Mouse (Mus musculus): ENCODE data around the gene Cadm2.
A peak's percentile ranks its signal among the peaks of the same experiment; 100 is the strongest.

The Cadm2 gene

DNA sequence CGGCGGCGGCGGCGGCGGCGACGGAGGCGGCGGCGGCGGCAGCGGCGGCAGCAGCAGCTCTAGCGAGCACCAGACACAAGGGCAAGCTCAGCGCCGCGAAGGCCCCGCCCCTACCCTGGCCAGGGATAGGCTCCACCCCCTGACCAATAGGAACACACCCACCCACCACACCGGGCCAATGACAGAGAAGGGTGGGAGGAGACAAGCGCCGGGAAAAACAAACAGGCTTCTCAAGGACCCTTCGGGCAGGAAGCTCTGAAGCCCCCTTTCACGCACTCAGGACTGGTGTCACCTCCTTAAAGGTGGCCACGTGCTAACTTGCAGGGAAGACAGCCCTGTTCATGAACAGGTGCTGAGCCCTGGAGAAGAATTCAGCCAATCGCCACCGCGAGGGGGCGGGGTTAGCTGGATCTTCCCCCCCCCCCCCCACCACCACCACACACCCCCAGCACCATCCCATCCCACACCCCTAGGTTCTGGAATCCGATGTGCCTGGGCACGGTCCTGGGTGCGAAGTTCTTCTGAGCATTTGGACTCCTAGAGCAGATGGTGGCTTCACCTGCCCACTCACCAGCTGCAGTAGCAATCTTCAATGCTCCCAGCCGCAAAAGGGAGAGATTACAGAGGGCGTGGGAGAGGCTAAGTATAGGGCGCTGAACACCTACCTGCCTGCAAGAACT, at the start of gene Cadm2:
Gene Cadm2, minus strand, starts transcription at position 83 of the 680 bp plus-strand sequence.
- DNase-seq (ENCODE audit: extremely low spot score, low spot score): peak; percentile 86

DNA sequence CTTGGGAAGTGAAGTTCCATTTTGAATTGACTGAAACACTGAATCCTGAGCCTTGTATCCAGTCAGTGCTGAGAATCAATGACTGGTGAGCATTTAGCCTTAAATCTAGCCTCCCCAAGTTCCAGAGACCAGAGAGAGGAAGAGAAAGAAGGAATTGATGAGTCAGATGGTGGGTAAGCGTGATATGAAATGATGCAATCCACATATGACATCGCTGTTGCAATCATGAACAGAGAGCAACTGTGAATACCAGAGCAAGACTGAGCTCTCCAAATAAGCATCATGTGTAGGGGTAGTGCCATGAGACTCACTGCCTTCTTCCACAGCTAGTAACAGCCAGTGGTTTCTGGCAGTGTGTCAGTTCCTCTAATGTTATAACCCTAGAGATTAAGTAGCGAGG, 26.2 kb upstream of the Cadm2 start:
- DNase-seq (ENCODE audit: extremely low spot score, low spot score): no peak

DNA sequence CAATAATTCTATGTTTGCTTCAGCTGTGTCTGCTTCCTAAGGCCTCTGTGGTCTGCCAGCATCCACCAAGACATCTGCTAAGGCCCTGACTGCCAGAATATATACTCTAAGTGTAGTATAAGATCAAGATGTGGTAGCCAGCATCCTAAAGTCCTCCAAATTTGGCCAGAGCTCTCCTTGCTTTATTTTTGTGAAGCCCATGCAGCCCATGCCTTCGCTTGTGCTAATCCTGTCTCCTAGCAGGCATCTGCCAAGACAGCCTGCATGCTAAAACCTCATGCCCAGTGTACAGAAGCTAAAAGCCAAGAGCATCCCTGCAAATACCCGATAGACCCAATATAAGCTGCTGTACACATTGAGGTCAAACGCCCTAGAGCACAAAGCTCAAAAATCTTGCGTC, 22.9 kb upstream of the Cadm2 start:
- DNase-seq (ENCODE audit: extremely low spot score, low spot score): no peak

DNA sequence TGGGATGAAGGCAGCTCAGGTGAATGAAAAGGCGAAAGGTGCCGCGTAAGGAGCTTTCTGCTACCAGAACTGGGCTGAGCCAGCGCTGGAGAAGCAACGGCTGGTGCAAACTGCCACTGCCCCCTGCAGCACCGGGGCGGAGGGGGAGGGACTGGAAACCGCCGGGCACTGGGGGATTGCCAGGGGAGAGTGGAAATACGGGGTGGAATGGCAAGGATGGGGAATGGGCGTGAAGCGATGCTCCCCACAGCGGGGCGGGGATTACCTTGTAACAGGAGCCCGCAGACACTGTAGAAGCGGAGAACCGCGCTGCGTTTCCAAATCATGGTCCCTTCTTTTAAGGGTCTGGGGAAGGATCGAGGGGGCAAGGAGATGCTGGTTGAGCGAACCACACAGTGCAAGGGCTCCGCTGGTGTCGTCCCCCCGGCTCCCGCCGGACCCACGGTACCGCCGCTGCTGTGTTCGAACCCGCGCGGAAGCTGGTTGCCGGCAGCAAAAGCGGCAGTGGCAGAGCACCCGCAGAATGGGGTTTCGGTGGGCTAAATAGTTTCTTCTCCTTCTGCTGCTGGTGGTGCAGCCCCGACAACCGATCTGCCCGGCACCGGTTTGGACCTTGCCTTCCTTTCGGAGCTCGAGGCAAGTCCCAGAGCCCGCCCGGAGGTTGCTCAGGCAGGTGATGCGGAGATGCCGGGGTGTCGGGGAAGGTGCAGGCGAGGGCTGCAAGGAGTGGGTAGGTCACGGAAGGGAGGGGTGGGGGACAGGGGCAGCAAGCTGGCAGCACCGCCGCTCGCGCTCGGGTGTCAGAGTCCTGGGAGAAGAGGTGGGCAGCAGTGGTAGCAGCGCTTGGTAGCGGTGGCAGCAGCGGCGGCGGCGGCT, 564 bp downstream of the Cadm2 start:
- peak; percentile 68 for DNase-seq (ENCODE audit: extremely low spot score, low spot score)

DNA sequence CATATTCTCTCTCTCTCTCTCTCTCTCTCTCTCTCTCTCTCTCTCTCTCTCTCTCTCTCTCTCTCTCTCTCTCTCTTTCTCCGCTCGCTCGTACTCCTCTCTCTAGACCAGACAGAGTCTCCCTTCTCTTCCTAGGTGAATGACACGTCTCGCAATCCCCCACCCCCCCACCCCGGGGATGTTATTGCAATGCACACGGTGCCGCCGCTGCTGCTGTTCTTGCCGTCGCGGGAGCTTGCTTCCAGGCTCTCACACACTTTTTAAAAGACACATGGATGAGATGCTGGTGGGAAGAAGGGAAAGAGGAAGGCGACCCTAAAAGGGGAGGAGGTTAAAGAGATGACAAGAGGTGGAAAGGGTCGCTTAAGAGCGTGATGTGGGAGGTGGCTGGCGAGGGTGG, 1.3 kb downstream of the Cadm2 start:
- DNase-seq (ENCODE audit: extremely low spot score, low spot score): no peak

DNA sequence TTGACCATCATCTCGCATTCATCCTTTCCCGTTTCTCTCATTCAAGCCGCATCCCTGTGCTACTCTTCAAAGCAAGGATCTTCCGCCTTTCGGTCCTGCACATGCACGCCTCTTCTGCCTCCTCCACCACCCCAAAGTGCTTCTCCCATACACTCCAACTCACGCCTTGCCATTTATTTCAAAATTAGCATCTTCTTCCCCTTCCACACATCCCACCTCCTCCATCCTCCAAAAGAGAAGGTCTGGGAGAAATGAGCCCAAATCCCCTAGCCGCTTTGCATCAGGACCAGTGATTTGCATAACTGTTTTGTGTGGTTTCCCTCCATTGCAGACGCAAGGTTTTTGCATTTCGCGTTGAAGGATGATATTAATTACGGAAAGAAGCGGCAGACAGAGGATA, 1.9 kb downstream of the Cadm2 start:
- DNase-seq (ENCODE audit: extremely low spot score, low spot score): peak; percentile 31

DNA sequence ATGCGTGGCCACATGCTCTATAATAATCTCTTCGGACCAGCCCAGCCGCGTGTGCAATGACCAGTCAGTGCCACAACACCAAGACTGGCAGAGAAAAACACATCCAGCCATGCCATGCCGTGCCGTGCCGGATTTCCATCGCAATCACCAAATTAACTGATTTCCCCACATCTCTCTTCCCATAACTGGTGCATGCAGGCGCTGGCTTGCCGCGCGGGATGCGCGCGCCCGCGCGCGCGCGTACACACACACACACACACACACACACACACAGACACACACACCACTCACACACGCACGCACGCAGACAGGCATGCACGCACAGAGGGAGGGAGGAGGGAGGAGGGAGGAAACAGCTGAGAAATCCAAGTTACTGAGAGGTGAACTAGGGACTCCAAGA, 2.9 kb downstream of the Cadm2 start:
- DNase-seq (ENCODE audit: extremely low spot score, low spot score): peak; percentile 45

DNA sequence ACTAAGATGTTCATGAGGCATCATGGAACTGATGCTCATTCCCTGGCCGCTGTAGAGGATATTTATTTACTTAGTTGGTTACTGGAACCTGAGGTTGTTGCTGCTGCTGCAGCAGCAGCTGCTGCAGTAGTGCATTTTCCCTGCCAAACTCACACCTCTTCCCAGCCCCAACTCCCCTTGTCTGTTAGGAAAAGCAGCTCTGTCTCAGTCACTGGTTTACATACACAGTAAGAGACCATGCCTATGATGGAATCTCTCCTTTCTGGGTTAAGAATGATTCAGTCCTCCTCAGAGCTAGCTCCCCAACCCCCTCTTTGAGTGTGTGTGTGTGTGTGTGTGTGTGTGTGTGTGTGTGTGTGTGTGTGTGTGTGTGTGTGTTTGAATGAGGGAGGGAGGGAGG, 3.5 kb downstream of the Cadm2 start:
- peak; percentile 14 for DNase-seq (ENCODE audit: extremely low spot score, low spot score)

DNA sequence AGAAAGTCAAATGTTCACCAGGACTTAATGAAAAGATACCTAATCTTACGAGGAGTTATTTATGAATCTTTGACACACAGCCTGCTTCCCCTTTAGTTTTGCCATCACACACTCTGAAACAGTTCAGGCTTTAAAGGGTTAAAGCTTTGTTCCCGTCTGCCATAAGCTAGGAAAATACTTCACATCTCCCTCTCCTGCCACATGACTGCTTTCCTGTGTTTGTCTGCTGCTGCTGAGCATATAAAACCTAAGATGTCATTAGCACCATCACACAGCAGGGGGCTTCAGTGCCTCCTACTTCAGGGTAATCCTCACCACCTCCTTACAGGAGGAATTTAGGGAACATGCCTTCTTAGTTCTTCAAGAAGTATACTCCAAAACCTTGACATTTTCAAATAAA, 6.8 kb downstream of the Cadm2 start:
- DNase-seq (ENCODE audit: extremely low spot score, low spot score): peak; percentile 31

DNA sequence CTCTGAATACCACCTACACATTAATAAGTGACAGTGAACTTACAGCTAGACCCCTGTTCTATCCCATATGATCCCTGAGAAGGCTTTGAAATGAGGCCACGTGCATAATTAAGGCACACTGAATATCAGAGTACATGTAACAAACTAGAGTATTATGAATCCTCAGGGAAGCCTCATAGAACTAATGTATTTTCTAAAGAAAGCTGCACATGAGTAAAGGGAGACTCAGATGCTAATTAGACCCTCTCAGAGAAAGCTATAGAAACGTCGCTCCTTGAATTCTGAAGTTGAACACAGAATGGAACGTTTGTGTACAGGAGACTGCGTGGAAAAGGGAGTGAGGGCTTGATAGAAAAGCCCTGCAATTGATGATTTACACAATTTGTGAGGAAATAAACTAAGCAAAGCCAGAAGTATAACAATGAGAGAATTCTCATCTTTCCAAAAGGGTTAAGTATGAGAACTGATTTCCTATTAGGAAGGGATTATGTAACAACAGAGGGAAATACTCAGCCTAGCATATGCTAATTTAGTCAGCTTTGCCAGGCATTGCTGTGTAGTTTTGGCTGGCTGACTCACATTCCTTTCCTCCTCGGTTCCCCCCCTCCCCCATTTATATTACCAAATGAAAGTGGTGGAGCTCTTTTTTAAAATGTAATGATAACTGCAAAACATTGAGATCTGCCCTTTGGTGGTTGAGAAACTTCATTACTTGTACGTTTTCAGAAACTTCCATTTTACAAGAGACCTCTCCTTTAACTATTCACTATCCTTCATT, 9.6 kb downstream of the Cadm2 start:
- no peak for DNase-seq (ENCODE audit: extremely low spot score, low spot score)

DNA sequence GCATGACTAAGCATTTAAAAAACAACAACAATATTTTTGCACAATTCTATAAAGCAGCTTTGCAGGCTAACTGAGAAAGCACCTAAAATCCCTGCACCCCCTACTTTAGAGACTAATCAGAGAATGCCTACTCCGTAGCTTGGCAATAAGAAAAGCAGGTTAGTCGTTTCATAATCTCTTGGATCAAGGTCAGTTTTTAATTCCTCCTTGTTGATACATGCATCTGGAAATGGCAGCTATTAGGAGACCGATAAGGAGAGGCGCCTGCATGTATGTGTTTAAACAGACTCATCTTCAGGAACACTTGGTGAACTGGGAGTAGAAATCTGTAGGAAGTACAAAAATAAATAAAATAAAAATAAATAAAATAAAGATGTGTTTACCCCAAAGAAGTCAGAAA, 11.6 kb downstream of the Cadm2 start:
- DNase-seq (ENCODE audit: extremely low spot score, low spot score): no peak

DNA sequence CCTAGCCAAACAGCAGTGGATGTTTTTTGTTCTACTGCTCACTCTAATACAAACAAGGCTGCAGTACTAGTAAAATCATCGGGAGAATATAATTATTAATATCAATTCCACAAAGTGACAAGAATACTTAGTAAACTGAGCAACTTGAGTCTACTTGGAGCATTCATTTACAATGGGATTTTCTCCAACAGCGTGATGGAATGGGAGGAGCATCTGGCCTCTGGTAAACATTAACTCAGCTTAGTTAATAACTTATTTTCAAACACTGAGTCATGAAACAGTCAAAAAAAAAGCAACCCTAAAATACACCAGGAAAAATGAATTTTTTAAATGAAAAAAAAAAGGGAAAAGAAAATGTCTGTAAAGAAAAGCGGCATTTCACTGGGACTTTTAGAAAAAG, 12.2 kb downstream of the Cadm2 start:
- no peak for DNase-seq (ENCODE audit: extremely low spot score, low spot score)

DNA sequence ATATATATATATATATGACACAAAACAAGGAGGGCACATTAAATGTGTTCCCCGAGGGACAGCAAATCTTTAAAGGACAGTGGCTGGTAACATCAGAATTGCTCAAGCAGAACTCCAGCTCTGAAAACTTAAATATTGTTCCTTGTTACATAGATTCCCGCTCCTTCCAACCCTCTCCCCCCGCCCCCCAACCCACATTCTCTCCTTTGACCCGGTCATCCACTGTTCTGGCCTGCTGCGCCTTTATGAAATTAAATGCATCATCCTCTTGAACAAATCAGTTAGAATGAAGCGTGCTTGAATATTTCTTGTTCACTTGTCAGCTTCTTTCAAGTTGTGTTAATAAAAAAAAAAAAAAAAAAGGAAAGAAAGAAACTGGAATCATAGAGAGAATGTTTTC, 15.0 kb downstream of the Cadm2 start:
- DNase-seq (ENCODE audit: extremely low spot score, low spot score): no peak

DNA sequence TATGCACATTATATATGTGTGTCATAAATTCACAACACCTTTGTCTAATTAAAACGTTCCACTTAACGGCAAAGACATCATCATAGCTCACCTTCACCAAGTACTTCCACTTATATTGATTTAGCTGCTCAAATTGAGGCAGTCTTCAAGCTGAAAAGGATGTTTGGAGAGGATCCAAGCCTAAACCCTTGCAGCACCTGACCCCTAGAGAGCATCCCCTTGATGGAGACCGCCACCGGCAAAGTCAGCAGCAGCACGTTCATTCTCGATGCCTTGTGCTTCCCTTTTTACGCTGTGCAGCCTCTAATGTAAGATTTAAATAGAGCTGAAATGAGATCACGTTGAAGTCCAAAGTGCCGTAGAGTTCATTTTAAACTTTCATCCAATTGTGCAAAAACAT, 20.7 kb downstream of the Cadm2 start:
- DNase-seq (ENCODE audit: extremely low spot score, low spot score): no peak

DNA sequence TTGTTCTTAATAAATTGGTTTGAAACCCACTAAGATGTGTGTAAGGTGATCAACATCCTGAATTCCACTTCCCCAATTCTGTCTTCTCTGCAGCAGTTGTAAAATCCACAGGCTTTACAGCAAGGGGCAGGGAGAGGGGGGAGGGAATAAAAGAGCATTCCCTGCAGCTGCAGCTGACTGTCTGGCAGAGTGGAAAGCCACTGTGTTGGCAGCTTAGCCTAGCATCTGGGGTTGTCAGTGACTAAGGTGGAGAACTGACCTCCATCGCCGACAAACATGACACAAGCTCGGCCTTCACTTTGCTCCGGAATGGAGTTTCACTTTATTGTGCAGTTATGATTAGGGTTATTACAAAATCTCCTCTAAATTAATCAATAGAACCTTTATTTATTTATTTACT, 21.9 kb downstream of the Cadm2 start:
- DNase-seq (ENCODE audit: extremely low spot score, low spot score): no peak

DNA sequence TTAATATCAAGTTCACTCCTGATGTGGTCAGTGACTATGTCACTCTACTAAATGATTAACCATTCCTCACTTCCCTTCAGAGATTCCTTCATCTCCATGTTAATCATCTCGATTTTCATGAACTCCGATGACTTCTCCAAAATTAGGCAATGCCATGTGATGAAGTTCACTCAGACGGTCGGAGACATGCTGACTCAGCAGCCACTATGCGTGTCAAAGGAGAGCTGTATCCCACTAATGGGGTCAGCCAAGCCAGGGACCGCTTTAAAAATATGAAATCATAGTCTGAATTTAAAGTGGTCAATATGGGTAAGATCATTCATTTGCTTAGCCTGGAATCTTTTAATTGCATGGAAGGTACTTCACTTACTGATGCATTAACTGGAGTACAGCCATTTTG, 29.7 kb downstream of the Cadm2 start:
- DNase-seq (ENCODE audit: extremely low spot score, low spot score): no peak

DNA sequence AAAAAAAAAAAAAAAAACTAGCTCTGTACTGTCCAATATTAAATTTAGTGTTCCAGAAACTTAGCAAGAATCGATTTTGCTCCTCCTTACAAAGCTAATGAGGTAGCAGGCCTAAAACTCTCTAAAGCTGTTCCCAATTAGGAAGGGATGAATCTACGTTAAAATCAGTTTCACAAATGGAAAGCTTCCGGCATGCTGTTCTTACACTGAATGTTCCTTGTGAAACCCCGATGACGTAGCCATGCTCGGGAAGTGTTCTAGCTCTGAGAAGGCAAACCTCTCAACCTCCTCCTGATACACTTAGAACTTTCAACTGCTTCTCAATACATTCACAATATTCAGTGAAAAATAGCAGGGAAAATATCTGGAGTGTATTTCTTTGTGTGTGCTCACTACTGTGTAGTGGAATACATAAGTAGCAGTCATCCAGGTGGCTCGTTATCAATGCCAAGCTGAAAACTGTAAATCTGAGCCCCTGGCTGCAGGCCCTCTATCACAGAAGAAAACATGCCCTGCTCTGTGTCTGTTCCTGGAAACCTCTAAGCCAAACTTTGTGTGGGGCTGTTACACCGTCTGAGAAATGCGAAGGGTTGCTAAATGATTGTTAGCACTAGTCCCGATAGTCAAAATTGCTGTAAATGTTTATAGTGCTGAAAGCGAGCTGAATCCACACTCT, 41.7 kb downstream of the Cadm2 start:
- no peak for DNase-seq (ENCODE audit: extremely low spot score, low spot score)

DNA sequence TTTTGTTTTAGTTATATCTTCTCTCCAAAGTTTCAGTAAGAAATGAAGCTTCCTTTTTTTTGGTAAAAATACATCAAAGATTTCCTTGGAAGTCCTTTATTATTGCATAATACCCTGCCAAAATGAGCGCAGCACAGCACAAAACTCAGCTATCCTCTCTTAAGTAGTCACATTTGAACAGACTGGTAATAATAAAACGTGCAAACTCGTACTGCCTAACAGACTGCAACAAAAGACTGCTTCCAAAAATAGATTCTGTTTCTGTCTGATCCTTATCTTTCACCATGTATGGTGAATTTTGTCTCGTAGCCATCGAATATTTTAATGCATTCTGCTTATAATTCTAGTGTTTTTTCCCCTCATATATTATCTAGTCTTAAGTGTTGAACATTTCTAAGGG, 45.2 kb downstream of the Cadm2 start:
- DNase-seq (ENCODE audit: extremely low spot score, low spot score): no peak

DNA sequence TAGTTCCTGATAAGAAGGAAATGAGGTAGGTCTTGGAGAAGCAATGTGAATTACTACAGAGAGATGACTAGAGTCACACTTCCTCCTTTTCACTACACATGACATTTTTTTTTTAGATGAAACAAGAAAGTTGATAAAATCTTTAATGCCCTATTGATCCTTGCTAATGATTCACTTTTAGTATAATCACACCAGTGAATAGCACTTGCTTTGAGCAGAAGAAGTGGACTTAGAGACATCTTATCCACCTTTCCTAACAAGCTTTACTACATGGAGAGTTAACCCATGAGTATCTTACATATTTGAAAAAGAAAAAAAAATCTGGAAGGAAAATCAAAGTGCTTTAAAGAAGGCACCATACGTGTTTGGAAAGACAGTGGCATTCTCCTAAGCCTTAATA, 93.7 kb downstream of the Cadm2 start:
- no peak for DNase-seq (ENCODE audit: extremely low spot score, low spot score)

DNA sequence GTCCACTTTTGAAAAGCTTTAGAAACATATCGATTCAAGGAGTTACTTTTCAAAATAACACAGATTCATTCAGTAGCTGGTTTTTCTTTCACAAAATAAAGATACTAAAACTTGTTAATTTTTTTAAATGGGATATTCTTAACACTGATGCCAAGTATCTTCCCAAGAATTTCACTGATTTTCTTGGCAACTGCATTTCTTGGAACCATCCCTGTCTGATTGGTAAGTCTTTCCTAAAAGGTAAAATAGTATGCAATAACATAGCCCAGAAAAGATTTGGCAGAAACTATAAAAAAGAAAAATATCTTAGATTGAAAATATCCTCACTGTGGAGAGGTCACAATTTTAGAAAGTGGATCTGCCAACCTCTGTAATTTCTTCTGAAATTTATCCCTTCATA, 95.8 kb downstream of the Cadm2 start:
- no peak for DNase-seq (ENCODE audit: extremely low spot score, low spot score)

DNA sequence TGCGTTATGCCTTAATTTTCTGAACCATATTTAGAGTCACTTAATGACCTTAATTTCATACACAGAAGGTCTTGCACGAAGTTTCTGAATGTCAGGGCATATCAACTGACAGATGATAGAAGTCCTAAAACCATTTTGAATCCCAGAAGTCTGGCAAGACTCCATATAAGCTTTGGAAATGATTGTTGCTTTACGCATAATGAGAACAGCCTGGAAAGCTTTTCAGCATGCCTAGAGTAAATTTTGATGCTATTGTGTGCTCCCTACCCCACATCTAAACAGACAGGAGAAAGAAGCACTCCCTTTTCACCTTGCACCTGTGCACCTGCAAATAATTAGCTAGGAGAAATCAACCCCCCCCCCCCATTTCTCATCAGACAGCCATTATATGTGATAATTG, 102.4 kb downstream of the Cadm2 start:
- DNase-seq (ENCODE audit: extremely low spot score, low spot score): no peak

DNA sequence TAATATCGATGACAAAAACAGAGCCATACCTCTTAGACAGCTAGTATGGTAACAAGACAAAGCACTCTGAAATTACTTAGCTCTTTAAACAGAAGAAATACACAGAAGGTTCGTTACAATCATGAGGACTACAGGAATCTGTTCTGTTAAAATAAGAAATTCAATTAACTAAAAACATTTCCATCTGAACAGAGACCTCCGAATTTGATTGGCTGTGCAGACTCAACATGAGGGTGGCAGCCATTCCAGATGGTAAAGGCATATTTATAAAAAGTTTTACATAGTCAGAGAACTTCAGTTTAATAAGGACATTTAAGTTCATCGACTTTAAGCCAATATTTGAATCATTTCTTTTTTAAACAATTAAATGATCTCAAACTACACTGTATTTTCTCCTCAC, 105.2 kb downstream of the Cadm2 start:
- DNase-seq (ENCODE audit: extremely low spot score, low spot score): no peak
